Mouse (Mus musculus): ENCODE measurements around the gene Rabep2.

Rabep2 gene

GRCm38 (mm10) chr7:126496475-126496874 lies 67.9 kb downstream of the Rabep2 start:
- no peak for DNase-seq (ENCODE audit: low spot score)

GRCm38 (mm10) chr7:126497966-126498365 lies 69.4 kb downstream of the Rabep2 start:
- no peak for DNase-seq (ENCODE audit: low spot score)
